Mouse (Mus musculus) small intestine, adult 2 months (tissue): ENCODE results near the gene Hist2h3b. TPM values are rescaled to one million over a fixed set of nuclear protein-coding genes. Genes with fewer than 3 reads are reported as not detected.

Source experiments
- H3K27ac ChIP-seq: fragments of 200-500 bp; 2 replicates; pipeline ENCODE4 v1.5.1; 2012; ENCODE audit warnings: low read depth, low read length, control low read depth, inconsistent platforms; ENCODE audit not compliant: insufficient read depth
- H3K27me3 ChIP-seq: fragments of 200-500 bp; 2 replicates; pipeline ENCODE4 v1.6.1; 2012; ENCODE audit warnings: mild to moderate bottlenecking, moderate library complexity, low read length, inconsistent platforms; ENCODE audit not compliant: control insufficient read depth, insufficient read depth
- H3K36me3 ChIP-seq: fragments of 200-500 bp; 2 replicates; pipeline ENCODE4 v1.6.1; 2012; ENCODE audit warnings: mild to moderate bottlenecking, low read length, control low read depth, inconsistent platforms; ENCODE audit not compliant: control insufficient read depth, insufficient read depth
- H3K4me1 ChIP-seq: fragments of 200-500 bp; 2 replicates; pipeline ENCODE4 v1.6.1; 2012; ENCODE audit warnings: low read length, inconsistent platforms, mixed read lengths; ENCODE audit not compliant: control insufficient read depth, insufficient read depth, insufficient read length
- H3K4me3 ChIP-seq: fragments of 200-500 bp; 2 replicates; pipeline ENCODE4 v1.5.1; 2012; ENCODE audit warnings: low read depth, mild to moderate bottlenecking, control low read depth, inconsistent platforms, low read length, moderate library complexity
- CTCF ChIP-seq: fragments of 200-500 bp; IDR thresholded peaks from 2 replicates; pipeline ENCODE4 v1.5.1; 2012; ENCODE audit warnings: low read depth, mild to moderate bottlenecking, control low read depth, inconsistent platforms, low read length, moderate library complexity, mixed read lengths; ENCODE audit not compliant: insufficient replicate concordance, insufficient read length; ENCODE audit errors: extremely low read depth
- POLR2A ChIP-seq: fragments of 200-500 bp; IDR thresholded peaks from 2 replicates; pipeline ENCODE4 v1.6.1; 2012; ENCODE audit warnings: low read depth, mild to moderate bottlenecking, control low read depth, inconsistent platforms, low read length, moderate library complexity
- WGBS: fragments of 180-500 bp; shearing (Covaris S2); methylation state at CpG from one replicate; pipeline ENCODE4 v1.1.7; 2018; 5-methylcytosine and 5-hydroxymethylcytosine counted together
- polyA plus RNA-seq: library from polyadenylated mRNA; depleted of rRNA; stranded (reverse); fragments of >200 nt; gene quantifications from 2 replicates; pipeline ENCODE4 v1.2.3, GENCODE M21; 2012; rRNA removed

The Hist2h3b gene
- polyA plus RNA-seq, 1 experiment, result 102 TPM

DNA sequence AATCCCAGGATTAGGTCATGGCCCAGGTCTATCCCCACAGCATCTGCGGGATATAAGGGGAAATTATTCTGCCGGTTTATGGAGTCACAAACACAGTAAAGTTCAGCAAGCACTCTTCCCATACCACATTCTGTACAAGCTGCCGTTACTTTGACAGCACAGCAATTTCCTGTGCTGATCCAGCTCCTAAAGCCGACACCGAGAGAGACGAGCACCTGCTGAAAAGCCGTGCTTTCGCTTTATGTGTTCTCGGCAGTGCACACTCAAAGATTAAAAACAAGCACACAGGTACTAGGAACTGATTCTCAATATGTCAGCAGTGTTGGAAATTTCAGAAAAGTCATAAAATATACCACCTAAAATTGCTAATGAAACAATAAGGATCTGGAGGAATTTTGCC is 38.1 kb downstream of the Hist2h3b start:
- Histone ChIP-seq H3K36me3 (no peaks in the 10 kb centered on the region), H3K27ac (no peak overlapping the region), H3K27me3 (no peaks in the 10 kb centered on the region), H3K4me3 (no peak overlapping the region), H3K4me1 (no peaks in the 10 kb centered on the region)
- WGBS, result 65% methylated on average over 9 of the region's 9 CpGs
- TF ChIP-seq CTCF (no peak), POLR2A (no peak)

- Histone ChIP-seq H3K27me3 (no peaks in the 10 kb centered on the region), H3K27ac (no peak overlapping the region), H3K4me3 (no peak overlapping the region), H3K36me3 (no peaks in the 10 kb centered on the region), H3K4me1 (no peaks in the 10 kb centered on the region)
- TF ChIP-seq CTCF (no peak), POLR2A (no peak)
- WGBS, result 40% methylated on average over 3 of the region's 3 CpGs
Measured at GRCm38 (mm10) chr3:96309441-96309840, 41.0 kb downstream of the Hist2h3b start.

DNA sequence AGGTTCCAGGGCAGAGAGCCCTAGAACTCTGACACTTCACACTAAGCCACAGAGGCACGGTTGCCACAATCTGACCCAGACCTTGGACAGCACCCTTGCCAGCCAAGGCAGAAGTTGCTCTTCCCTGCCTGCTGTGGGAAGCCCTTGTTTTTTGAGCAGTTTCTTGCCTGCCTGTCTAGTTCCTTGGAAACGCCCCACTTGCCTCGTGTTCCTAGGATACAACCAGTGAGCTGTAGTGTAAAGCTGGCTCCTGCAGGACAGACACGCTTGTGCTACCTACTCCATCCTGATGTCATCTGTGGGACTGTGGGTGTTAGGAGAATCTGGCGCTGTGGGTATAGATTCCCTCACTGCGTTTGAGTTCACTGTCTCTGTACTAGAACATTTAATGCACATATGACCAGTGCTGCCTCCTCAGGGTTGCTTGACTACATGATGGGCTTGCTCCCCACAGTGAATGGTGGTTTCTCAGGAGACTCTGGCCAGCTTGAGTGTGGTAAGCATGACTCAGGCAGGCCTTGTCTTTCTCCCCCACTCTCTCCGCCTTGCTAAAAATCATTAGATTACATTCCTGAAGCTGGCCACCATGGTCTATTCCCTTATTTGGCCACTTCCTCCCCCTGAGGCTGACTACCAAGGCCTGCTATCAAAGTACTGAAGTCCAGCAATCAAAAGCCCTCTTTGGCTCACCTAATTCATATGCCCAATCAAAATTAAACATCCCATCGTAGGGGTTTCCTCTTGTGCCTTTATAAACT is 44.1 kb downstream of the Hist2h3b start:
- 54% methylated on average over 8 of the region's 8 CpGs for WGBS
- H3K4me1 ChIP-seq, result no peaks in the 10 kb centered on the region
- H3K36me3 ChIP-seq, result no peaks in the 10 kb centered on the region
- H3K27me3 ChIP-seq, result no peaks in the 10 kb centered on the region
- no peak overlapping the region for H3K4me3 ChIP-seq
- TF ChIP-seq POLR2A, result no peak
- no peak for TF ChIP-seq CTCF
- H3K27ac ChIP-seq, result no peak overlapping the region

Other genes with a start within 250 kb of the Hist2h3b start
- 0.99 and 2.5 TPM in 2 replicates for gene Vps45, start 210.2 kb upstream of the Hist2h3b start, polyA plus RNA-seq
- 13.7 and 23.6 TPM in 2 replicates for gene Otud7b, start 164.1 kb upstream of the Hist2h3b start, polyA plus RNA-seq
- gene Mtmr11, start 106.7 kb upstream of the Hist2h3b start, polyA plus RNA-seq, result 5.0 and 64.6 TPM in 2 replicates
- gene Sf3b4, start 96.3 kb upstream of the Hist2h3b start, polyA plus RNA-seq, result 42.2 and 73.2 TPM in 2 replicates
- gene Sv2a, start 87.5 kb upstream of the Hist2h3b start, polyA plus RNA-seq, result 0.85 and 1.4 TPM in 2 replicates
- 62.0 and 66.0 TPM in 2 replicates for gene Bola1, start 48.9 kb upstream of the Hist2h3b start, polyA plus RNA-seq
- 3.4 and 9.2 TPM in 2 replicates for gene Hist2h2ab, start 48.8 kb upstream of the Hist2h3b start, polyA plus RNA-seq
- gene Hist2h2ac, start 47.8 kb upstream of the Hist2h3b start, polyA plus RNA-seq, result 28.7 and 40.4 TPM in 2 replicates
- 0.96 and 1.4 TPM in 2 replicates for gene Hist2h2be, start 47.5 kb upstream of the Hist2h3b start, polyA plus RNA-seq
- 59.1 and 109 TPM in 2 replicates for gene Hist2h3c2, start 29.5 kb upstream of the Hist2h3b start, polyA plus RNA-seq
- gene Hist2h2aa2, start 28.4 kb upstream of the Hist2h3b start, polyA plus RNA-seq, result 248 and 339 TPM in 2 replicates
- gene Hist2h2aa1, start 23.2 kb upstream of the Hist2h3b start, polyA plus RNA-seq, result 485 and 622 TPM in 2 replicates
- gene Hist2h3c1, start 22.0 kb upstream of the Hist2h3b start, polyA plus RNA-seq, result not detected in 2 replicates
- gene Hist2h4, start 5.3 kb upstream of the Hist2h3b start, polyA plus RNA-seq, result 4.2 and 6.3 TPM in 2 replicates
- 8.4 and 8.7 TPM in 2 replicates for gene Hist2h2bb, start 1.1 kb downstream of the Hist2h3b start, polyA plus RNA-seq
- 1.8 and 2.4 TPM in 2 replicates for gene Fcgr1, start 25.3 kb downstream of the Hist2h3b start, polyA plus RNA-seq
- not detected in 2 replicates for gene BC107364, start 183.7 kb downstream of the Hist2h3b start, polyA plus RNA-seq